Mouse (Mus musculus) heart, adult 9 months (tissue): Measurements from ENCODE around the gene Brwd1.
"Not testable (repeated sequence)": the region's sequence is repeated elsewhere in the genome, so short reads cannot be mapped to it uniquely, and the experiment has no call there.

Source experiments
- DNase-seq, 2 experiments: peaks; one replicate each; pipeline ENCODE4 v3.0.0; 2022; ENCODE audit warnings: low spot score in 2 of 2

Gene Brwd1

DNA sequence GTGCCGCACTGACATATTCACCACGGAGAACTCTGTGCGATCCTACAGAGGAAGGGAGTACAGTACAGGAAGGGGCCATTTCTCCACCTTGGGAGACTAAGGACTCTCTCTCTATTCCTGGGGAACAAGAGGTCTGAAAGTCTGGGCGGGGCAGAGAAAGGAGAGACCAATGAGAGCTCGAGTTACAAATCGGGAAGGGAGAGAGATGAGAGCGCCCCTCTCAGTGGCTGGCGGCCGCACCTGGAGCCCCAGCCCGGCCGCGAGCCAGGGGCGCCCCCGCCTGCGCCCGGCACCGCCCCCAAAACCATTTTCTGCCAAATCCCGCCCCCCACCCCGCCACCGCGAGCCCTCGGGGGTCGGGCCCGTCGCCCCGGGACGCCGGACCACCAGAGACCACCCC is 995 bp downstream of the Brwd1 start:
- DNase-seq: peak; percentile 92 to 93

- no peak for DNase-seq
Observed at GRCm38 (mm10) chr16:96080524-96080923, 1.8 kb downstream of the Brwd1 start.

- no peak for DNase-seq
Observed at GRCm38 (mm10) chr16:96068364-96068763, 14.0 kb downstream of the Brwd1 start.

DNA sequence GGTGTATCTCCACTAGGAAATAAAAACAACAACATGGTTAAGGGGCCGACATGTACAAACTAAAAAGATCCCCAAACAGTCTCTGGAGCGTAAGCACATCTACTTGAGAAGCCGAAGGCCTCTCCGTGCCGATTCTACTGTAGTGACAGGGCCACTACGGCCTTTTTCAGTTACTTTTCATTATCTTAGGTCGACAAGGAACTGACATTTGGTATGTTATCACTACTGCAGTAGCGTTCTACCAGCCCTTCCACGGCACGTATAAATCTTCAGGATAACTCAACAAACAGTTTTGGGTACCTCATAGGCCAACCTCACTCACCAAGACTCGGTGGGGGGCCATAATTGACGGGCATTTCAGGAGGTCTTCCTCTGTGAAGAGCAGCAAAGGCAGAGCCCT is 16.2 kb downstream of the Brwd1 start:
- DNase-seq: no peak

GRCm38 (mm10) chr16:96064649-96065048 is 17.7 kb downstream of the Brwd1 start:
- no peak for DNase-seq

GRCm38 (mm10) chr16:96044096-96044495 is 38.2 kb downstream of the Brwd1 start:
- DNase-seq: peak; percentile 9 to 52

DNA sequence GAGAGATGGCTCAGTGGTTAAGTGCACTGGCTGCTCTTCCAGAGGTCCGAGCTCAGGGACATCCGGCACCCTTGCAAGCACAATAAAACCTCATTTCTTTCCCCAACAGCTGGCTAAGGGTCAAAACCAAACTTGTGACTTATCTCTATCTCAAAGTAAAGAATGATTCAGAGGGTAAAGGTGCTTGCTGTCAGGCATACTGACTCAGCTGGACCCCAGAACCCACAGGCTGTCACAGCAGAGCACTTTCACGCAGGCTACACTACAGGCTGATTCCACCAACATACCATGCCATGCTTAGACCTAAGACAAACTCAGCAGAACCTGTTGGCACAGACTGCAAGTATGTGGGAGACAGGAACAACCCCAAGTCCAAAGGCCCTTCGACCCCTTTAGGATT is 41.6 kb downstream of the Brwd1 start:
- DNase-seq: no peak

DNA sequence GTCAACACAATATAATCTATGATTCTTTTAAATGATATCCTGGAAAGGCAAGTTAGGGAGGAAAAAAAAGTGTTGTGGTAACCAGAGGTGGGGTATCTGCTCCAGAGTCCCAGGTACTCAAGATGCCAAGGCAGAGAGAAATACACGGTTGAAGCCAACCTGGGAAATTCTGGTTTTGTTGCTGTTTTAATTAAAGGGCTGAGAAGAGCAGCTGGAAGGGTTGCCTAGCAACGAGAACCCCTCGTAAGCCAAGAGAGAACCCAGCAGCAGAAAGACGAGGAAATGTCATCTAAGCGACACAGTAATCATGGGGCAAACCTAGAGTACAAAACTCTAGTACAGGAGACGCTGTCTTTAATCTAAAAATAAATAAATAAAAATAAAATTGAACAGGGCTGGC is 42.8 kb downstream of the Brwd1 start:
- no peak for DNase-seq

GRCm38 (mm10) chr16:96034473-96034872 is 47.9 kb downstream of the Brwd1 start:
- DNase-seq: no peak

DNA sequence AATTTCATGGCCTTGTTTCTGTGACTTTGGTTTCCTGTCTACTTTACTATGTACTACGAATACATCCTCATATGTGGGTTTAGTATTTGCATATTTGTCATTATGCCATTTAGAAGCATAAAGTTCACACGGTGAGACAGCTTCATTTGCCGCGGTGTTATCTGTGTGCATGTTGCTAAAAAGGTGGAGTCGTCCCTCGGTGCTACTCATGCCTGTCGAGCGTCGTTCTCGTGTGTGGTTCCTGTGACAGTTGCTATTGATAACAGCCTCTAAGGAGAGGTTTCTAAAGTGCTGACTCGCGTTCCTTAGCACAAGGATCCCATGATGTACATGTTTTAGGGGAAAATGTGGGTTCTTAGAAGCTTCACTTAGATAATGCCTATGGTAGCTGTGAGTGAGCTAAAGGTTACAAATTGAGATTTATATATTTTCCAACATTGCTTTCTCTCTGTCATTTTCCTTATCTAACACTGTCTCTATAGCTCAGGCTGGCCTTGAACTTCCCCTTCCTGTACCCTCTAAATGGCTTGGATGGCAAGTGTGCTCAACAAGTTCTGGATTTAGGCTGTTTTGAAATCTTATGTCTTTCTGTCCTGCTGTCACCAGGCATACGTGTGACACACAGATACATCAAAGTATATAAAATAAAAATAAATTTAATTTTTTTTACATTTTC is 49.8 kb downstream of the Brwd1 start:
- DNase-seq: no peak

DNA sequence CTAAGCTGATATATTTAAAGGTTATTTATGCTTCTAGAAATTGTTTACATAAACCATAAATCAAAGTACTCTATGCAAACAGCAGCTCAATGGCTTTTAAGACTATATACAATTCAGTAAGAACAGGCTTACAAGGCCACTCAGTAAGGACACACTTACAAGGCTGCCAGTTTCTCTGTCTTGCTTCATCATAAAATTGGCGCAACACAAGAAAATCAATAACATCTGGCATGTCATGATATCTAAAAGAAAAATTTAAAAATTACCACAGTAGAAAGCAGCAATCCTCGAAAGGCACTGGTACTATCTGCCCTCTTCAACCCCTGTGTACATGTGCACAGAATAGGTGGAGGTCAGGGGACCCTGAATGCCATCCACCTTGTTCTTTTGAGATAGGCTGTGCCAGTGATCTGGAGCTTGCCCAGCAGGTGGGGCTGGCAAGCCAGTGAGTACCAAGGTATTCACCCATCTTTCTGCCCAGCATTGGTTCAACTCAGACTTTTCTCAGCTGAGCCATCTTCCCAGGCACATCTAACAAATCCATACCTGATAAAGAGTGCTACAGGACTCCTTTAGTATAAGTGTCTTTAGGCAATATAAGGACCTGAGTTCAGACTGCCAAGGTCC is 51.7 kb downstream of the Brwd1 start:
- DNase-seq: no peak

DNA sequence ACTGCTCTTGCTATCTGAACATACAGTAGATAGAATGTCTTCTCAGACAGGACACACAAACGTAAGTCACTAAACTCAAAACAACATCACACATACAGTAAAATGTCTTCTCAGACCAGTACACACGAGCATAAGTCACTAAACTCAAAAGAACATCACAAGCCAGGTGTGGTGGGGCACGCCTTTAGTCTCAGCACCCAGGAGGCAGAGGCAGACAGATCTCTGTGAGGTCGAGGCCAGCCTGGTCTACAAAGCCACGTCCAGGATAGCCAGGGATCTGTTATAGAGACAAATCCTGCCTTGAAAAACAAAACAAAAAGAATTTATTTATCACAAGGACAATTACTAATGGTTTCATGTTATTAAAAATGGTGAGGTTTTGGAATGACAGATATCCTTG is 56.1 kb downstream of the Brwd1 start:
- DNase-seq: no peak

- DNase-seq: no peak
Observed at GRCm38 (mm10) chr16:96025244-96025643, 57.1 kb downstream of the Brwd1 start.

DNA sequence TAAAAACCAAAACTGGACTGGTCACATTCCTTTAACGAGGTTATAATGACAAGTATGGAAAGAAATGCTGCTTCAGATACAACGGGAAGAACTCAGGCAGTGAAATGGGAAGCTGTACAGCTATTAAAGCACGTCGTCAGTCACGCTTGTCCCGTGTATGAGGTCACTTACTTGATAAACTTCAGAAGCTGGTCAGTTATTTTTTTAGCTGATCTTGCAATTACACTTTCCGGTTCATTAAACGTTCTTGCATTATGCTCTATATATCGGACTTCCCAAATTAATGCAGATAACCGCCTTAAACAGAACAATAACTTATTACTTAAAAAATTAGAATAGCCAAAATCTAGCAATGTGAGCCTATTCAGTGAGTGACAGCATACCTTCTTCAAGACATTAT is 61.3 kb downstream of the Brwd1 start:
- DNase-seq: no peak

GRCm38 (mm10) chr16:96009124-96009523 is 73.2 kb downstream of the Brwd1 start:
- DNase-seq: not testable (repeated sequence)

GRCm38 (mm10) chr16:96004278-96004677 is 78.0 kb downstream of the Brwd1 start:
- not testable (repeated sequence) for DNase-seq

GRCm38 (mm10) chr16:95999291-95999690 is 83.0 kb downstream of the Brwd1 start:
- peak; percentile 16 to 22 for DNase-seq

- DNase-seq: no peak
Observed at GRCm38 (mm10) chr16:95996156-95996555, 86.2 kb downstream of the Brwd1 start.

GRCm38 (mm10) chr16:95994576-95994975 is 87.8 kb downstream of the Brwd1 start:
- not testable (repeated sequence) for DNase-seq

- no peak for DNase-seq
Observed at GRCm38 (mm10) chr16:95992596-95992995, 89.7 kb downstream of the Brwd1 start.

DNA sequence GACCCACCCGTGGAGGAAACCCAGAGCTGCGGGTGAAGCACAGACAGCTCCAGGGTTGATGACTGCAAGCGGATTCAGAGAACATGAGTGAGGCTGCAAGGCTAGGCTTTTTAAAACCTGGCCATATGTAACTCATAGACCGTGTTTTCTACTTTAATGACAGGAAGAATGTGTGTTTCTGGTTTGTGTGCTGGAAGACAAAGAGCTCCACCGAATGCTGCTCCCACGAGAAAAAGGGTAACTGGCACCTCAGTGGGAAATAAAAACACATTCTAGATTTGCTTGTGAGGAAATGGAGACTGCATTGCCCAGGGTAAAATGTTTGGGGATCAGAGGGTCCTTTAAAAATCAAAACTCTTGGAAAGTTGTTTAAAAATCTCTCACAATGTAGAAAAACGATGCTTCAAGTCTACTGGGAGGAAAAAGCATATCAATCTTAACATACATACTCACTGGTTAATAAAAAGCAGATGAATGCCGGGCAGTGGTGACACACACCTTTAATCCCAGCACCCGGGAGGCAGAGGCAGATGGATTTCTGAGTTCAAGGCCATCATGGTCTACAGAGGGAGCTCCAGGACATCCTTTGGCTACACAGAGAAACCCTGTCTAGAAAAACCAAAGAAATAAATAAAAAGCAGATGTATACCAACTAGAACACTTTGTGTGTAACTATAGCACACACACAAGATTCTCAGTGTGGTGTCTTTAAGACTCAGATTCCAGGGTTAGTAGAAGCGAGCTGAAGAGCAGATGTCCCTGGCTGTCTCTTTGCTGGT is 91.0 kb downstream of the Brwd1 start:
- no peak for DNase-seq

DNA sequence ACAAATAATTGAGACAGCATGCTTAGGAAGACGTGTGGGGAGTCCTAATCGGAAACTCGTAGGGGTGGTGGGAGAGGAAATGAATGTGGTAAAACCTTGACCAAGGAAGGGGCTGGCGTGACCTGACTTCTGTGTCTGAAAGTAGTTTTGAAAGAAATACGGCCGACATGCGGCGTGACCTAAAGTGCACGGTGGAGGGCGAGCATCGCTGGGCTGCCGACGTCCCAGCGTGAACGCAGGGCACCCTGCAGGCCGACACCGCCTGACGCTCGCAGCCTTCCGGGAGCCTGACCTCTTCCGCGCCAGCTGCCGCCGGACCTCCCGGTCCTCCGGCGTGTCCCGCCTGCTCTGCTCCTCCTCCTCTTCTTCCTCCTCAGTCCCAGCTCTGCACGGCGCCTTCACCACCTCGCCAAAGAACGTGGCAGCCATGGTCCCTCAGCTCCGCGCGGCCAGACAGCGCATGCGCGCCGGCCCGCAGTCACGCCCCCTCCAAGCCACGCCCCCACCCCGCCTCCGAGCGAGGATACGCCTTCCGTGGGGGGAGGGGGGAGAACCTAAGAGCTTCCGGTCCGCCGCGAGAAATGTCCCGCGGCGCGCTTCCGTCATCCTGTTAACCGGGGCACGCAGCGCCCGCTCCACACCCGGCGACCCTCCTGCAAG is 91.7 kb downstream of the Brwd1 start, which contains the start of gene Psmg1:
TSS of gene Psmg1 (minus strand) at position 499 of the 660 bp plus-strand sequence.
- DNase-seq: peak; percentile 92 to 95
